Mouse (Mus musculus): ENCODE results near the gene Gm2174.

- no peak for TF ChIP-seq POLR2A (IDR thresholded peaks at IDR 0.05; ENCODE audit: insufficient read depth, low read depth, low read length)
- peak; percentile 98 for TF ChIP-seq CTCF (IDR thresholded peaks at IDR 0.05)
These were observed 42.0 kb downstream of the Gm2174 start for GRCm38 (mm10) chrX:56489758-56490157.
